Mouse (Mus musculus) midbrain, embryonic 14.5 days (tissue): Measurements from ENCODE around the gene Dennd2a. TPM values are rescaled to one million over a fixed set of nuclear protein-coding genes. Genes with fewer than 3 reads are reported as not detected.

Source experiments
- ATAC-seq: fragments of 200-750 bp; cut with Nextera tagmentation; 2 replicates; pipeline ENCODE4 v1.8.0; 2017; ENCODE audit warnings: moderate number of reproducible peaks, moderate library complexity; ENCODE audit not compliant: low FRiP score, low TSS enrichment
- DNase-seq: peaks from one replicate; pipeline ENCODE4 v3.0.0-alpha.2; 2015
- H3K27ac ChIP-seq: fragments of 300-500 bp; sonication (generic); replicated peaks from 2 replicates; pipeline ENCODE4 v1.5.1; 2014; ENCODE audit warnings: mild to moderate bottlenecking, low read depth, low read length, moderate library complexity
- H3K27me3 ChIP-seq: fragments of 300-500 bp; sonication (generic); 2 replicates; pipeline ENCODE4 v1.6.1; 2014; ENCODE audit warnings: low read length, control low read depth, mixed read lengths; ENCODE audit not compliant: control insufficient read depth, insufficient read depth
- H3K36me3 ChIP-seq: fragments of 300-500 bp; sonication (generic); 2 replicates; pipeline ENCODE4 v1.6.1; 2014; ENCODE audit warnings: low read length, control low read depth; ENCODE audit not compliant: control insufficient read depth, insufficient read depth
- H3K4me1 ChIP-seq: fragments of 300-500 bp; sonication (generic); 2 replicates; pipeline ENCODE4 v1.6.1; 2014; ENCODE audit warnings: mild to moderate bottlenecking, antibody characterized with exemption, low read length, control low read depth; ENCODE audit not compliant: control insufficient read depth, insufficient read depth
- H3K4me2 ChIP-seq: fragments of 300-500 bp; sonication (generic); 2 replicates; pipeline ENCODE4 v1.6.1; 2014; ENCODE audit warnings: mild to moderate bottlenecking, low read length, moderate library complexity
- H3K4me3 ChIP-seq: fragments of 300-500 bp; sonication (generic); replicated peaks from 2 replicates; pipeline ENCODE4 v1.5.1; 2014; ENCODE audit warnings: low read depth, low read length
- H3K9ac ChIP-seq: fragments of 300-500 bp; sonication (generic); replicated peaks from 2 replicates; pipeline ENCODE4 v1.6.1; 2014; ENCODE audit warnings: mild to moderate bottlenecking, low read length, moderate library complexity
- H3K9me3 ChIP-seq: fragments of 300-500 bp; sonication (generic); 2 replicates; pipeline ENCODE4 v1.6.1; 2016; ENCODE audit warnings: low read length, control low read depth, mixed read lengths; ENCODE audit not compliant: control insufficient read depth
- WGBS: fragments of 180-500 bp; shearing (Covaris S2); extraction: QIAGEN DNeasy Blood & Tissue Kit; methylation state at CpG from one replicate; pipeline ENCODE4 v1.1.7; 2014; 5-methylcytosine and 5-hydroxymethylcytosine counted together
- polyA plus RNA-seq: library from polyadenylated mRNA; unstranded; fragments of >200 nt; fragmentation: Nextera tagmentation; extraction: Ambion mirVana; gene quantifications from 2 replicates; pipeline ENCODE4 v1.2.1, GENCODE M21; 2014

The Dennd2a gene
- polyA plus RNA-seq, 1 experiment from 2014 or later: 31.5 TPM

- Histone ChIP-seq H3K27ac (peak overlapping the region; percentile 74), H3K9me3 (peaks cover 4% of the 10 kb centered on the region; the same call in 1 of the 2 replicates), H3K36me3 (peaks cover 26% of the 10 kb centered on the region; the same call in 1 of the 2 replicates), H3K9ac (0 out of 2 replicates have a peak overlapping the region, but pooled peaks have one; percentile 6), H3K4me2 (no peak overlapping the region), H3K4me1 (peaks cover 7% of the 10 kb centered on the region; the same call in 1 of the 2 replicates), H3K4me3 (no peak overlapping the region), H3K27me3 (no peaks in the 10 kb centered on the region)
- DNase-seq: peak; percentile 62
- peak; percentile 76 for ATAC-seq
- WGBS: 15% methylated on average over 6 of the region's 6 CpGs
Measured at GRCm38 (mm10) chr6:39515739-39516131, 41.9 kb downstream of the Dennd2a start.

- 52% methylated on average over 11 of the region's 11 CpGs for WGBS
- peak overlapping the region; percentile 74 for H3K27ac ChIP-seq
- H3K4me3 ChIP-seq: no peak overlapping the region
- H3K9ac ChIP-seq: no peak overlapping the region
- peak; percentile 59 for DNase-seq
- H3K9me3 ChIP-seq: peaks cover 2% of the 10 kb centered on the region; the same call in 1 of the 2 replicates
- ATAC-seq: 0 out of 2 replicates have a peak, but pooled peaks have one; percentile 34
- no peak overlapping the region for H3K4me2 ChIP-seq
- H3K36me3 ChIP-seq: peaks cover 21% of the 10 kb centered on the region; the same call in 1 of the 2 replicates
- no peaks in the 10 kb centered on the region for H3K27me3 ChIP-seq
- H3K4me1 ChIP-seq: peaks cover 7% of the 10 kb centered on the region; the same call in 1 of the 2 replicates
Measured at GRCm38 (mm10) chr6:39515040-39515738, 42.5 kb downstream of the Dennd2a start.

- Histone ChIP-seq H3K27me3 (no peaks in the 10 kb centered on the region), H3K9ac (no peak overlapping the region), H3K4me3 (no peak overlapping the region), H3K9me3 (no peaks in the 10 kb centered on the region), H3K36me3 (peaks cover 49% of the 10 kb centered on the region), H3K4me1 (no peaks in the 10 kb centered on the region), H3K4me2 (no peak overlapping the region), H3K27ac (no peak overlapping the region; the same call in 1 of the 2 replicates)
- 93% methylated on average over 7 of the region's 7 CpGs for WGBS
- DNase-seq: no peak
- ATAC-seq: no peak
Measured at GRCm38 (mm10) chr6:39503476-39503875, 54.2 kb downstream of the Dennd2a start.

- 66% methylated on average over 4 of the region's 4 CpGs for WGBS
Measured at GRCm38 (mm10) chr6:39497165-39497564, 60.5 kb downstream of the Dennd2a start.

GRCm38 (mm10) chr6:39493129-39493714 is 64.4 kb downstream of the Dennd2a start:
- Histone ChIP-seq H3K4me3 (no peak overlapping the region), H3K9me3 (no peaks in the 10 kb centered on the region), H3K27me3 (no peaks in the 10 kb centered on the region), H3K4me1 (no peaks in the 10 kb centered on the region), H3K36me3 (peaks cover 68% of the 10 kb centered on the region), H3K9ac (no peak overlapping the region), H3K27ac (peak overlapping the region; percentile 55; the same call in 1 of the 2 replicates), H3K4me2 (no peak overlapping the region)
- WGBS: 68% methylated on average over 12 of the region's 12 CpGs
- ATAC-seq (peak; percentile 53; the same call in 1 of the 2 replicates), DNase-seq (peak; percentile 81)

More at GRCm38 (mm10) chr6:39497165-39497564, 60.5 kb downstream of the Dennd2a start:
- Histone ChIP-seq H3K27me3 (no peaks in the 10 kb centered on the region), H3K9ac (no peak overlapping the region), H3K36me3 (peaks cover 51% of the 10 kb centered on the region), H3K4me3 (no peak overlapping the region), H3K4me2 (no peak overlapping the region), H3K4me1 (no peaks in the 10 kb centered on the region), H3K27ac (no peak overlapping the region), H3K9me3 (no peaks in the 10 kb centered on the region)
- DNase-seq (no peak), ATAC-seq (no peak)

- DNase-seq (no peak), ATAC-seq (no peak)
- Histone ChIP-seq H3K36me3 (peaks cover 78% of the 10 kb centered on the region), H3K27ac (0 out of 2 replicates have a peak overlapping the region, but pooled peaks have one; percentile 55), H3K4me2 (no peak overlapping the region), H3K4me3 (no peak overlapping the region), H3K9me3 (no peaks in the 10 kb centered on the region), H3K27me3 (no peaks in the 10 kb centered on the region), H3K9ac (no peak overlapping the region), H3K4me1 (no peaks in the 10 kb centered on the region)
- WGBS: 92% methylated on average over 4 of the region's 4 CpGs
Measured at GRCm38 (mm10) chr6:39492161-39492560, 65.5 kb downstream of the Dennd2a start.

- H3K4me3 ChIP-seq: no peak overlapping the region
- ATAC-seq: peak; percentile 64; the same call in 1 of the 2 replicates
- H3K36me3 ChIP-seq: peaks cover 78% of the 10 kb centered on the region
- no peaks in the 10 kb centered on the region for H3K9me3 ChIP-seq
- H3K27me3 ChIP-seq: no peaks in the 10 kb centered on the region
- H3K9ac ChIP-seq: no peak overlapping the region
- peak; percentile 61 for DNase-seq
- 62% methylated on average over 5 of the region's 5 CpGs for WGBS
- H3K4me1 ChIP-seq: no peaks in the 10 kb centered on the region
- peak overlapping the region; percentile 55 for H3K27ac ChIP-seq
- H3K4me2 ChIP-seq: no peak overlapping the region
Measured at GRCm38 (mm10) chr6:39491203-39491602, 66.5 kb downstream of the Dennd2a start.

GRCm38 (mm10) chr6:39488292-39488691 is 69.4 kb downstream of the Dennd2a start:
- no peak overlapping the region for H3K27ac ChIP-seq
- no peak overlapping the region for H3K4me2 ChIP-seq
- H3K36me3 ChIP-seq: peaks cover 85% of the 10 kb centered on the region
- WGBS: 94% methylated on average over 8 of the region's 8 CpGs
- ATAC-seq: no peak
- no peak overlapping the region for H3K9ac ChIP-seq
- no peak for DNase-seq
- H3K27me3 ChIP-seq: no peaks in the 10 kb centered on the region
- no peaks in the 10 kb centered on the region for H3K4me1 ChIP-seq
- no peak overlapping the region for H3K4me3 ChIP-seq
- H3K9me3 ChIP-seq: no peaks in the 10 kb centered on the region
